Mouse (Mus musculus) induced T-regulatory cell, adult 2 months (primary cell): ENCODE measurements around the gene Cep95.
A peak's percentile ranks its signal among the peaks of the same experiment; 100 is the strongest.

Source experiments
- DNase-seq: peaks from one replicate; pipeline ENCODE4 v3.0.0-alpha.2; 2012; ENCODE audit warnings: low read depth

The Cep95 gene

DNA sequence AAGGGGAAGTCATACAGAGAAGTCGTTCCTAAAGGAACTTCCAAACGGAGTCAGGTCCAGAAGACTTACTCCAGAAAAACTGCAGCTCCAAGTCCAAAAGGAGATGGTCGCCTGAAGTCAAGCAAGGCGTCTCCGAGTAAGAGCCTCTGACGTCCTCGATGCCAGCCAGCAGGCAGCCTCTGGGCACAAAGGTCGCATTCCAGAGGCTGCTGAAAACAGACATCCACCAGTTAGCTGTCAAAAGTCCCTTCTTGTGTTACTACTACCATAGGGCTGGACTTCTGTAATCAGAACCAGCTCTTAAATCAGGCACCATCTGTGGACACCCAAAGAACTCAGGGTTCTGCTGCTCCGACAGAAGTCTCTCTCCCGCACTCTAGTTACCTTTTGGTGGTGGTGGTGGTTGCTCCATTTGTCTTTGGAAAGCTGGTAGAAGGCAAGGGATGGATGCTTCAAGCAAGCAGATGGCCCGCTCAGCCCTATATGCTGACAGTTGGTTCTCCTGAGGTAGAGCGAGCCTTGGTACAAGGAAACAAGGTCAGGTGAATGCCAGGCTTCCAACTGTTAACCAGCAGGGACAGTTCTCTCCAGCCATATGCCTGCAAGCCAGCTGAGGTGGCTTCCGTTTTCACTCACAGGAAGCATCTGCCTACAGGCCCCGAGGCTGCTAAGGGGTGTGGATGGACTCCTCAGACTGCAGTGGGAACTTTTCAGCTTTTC is 25.7 kb downstream of the Cep95 start:
- no peak for DNase-seq

DNA sequence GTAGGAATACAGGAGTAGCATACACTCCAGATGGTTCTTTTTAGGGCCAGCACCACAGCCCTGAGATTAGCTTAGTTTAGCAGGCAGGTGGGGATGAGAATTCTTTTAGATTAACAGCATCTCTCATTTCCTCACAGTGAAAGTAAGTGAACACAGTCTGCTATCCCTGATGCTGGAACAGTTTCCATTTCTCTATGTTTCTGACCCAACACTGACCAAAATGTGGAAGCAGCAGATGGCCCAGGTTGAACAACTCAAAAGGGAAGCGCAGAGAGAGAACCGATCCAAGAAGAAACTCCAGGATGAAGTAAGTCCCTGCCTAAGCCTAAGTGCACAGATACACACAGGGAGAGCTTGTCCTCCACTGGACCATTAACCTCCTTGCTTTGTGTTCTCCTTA is 26.3 kb downstream of the Cep95 start:
- no peak for DNase-seq

DNA sequence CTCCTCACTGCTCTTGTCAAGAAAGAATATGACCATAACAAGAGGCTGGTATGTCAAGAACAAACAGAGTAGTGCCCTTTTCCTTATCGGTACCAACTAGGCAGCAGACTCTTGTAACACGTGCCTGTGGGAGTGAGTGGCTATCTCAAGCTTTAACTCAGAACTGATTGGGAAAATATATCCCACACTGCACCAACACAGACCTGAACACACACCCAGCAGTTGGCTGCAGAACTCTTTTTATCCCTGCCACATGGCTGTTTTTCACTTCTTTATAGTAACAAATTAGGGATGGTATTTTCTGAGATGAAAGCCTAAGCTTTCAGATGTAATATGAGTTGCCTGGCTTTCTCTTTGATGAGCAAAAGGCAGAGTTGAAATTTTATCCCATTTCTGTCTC is 26.7 kb downstream of the Cep95 start:
- DNase-seq: no peak

DNA sequence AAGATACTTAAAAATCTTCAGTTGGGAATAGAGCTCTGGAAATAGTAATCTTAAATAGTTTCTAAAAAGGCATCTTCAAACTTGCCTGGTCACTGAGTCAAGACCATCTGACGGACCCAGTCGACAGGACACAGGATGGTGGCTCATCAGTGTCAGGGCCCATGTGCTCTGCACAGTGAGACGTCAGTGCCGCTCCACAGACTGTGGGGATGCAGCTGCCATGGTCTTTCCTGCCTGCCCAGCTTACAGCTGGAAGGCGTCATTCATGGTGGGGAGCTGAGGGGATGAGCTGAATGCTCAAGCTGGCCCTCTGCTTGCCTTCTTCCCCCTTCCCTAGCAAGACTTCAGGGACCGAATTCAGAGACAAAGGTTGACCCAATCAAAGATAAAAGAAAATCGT is 27.3 kb downstream of the Cep95 start:
- no peak for DNase-seq

DNA sequence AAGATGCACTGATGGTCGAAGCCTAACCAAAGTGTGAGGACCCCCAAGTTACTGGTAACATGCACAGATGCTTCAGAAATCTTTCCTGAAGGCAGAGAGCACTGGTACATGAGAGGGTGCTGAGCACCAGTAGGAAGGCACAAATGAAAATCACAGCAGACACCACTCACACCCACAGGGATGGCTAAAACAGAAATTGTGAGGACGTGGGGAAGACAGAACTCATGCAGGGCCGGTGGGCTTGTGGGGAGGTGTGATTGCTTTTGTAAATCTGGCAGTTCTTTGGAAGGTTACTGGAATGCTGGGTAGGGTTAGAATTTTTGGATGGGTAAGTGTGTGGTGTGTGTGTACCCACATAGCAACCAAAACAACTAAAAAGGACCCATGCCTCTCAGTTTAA is 28.1 kb downstream of the Cep95 start:
- DNase-seq: no peak

DNA sequence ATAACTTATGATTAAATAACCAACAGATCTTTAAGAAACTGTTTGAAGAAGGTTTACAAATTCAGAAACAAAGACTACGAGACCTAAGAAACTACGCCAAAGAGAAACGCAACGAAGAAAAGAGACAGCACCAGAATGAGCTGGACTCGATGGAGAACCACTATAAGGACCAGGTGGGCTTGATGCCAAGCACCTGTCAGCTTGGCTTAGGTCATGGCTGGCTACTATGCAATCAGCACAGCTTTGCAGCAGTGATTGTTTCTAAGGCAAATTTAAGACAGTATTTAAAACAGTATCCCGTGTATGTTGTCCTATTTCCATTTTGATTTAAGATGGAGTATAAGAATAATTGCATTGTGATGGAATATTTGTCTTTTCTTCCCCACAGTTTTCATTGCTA is 28.8 kb downstream of the Cep95 start:
- DNase-seq: no peak

DNA sequence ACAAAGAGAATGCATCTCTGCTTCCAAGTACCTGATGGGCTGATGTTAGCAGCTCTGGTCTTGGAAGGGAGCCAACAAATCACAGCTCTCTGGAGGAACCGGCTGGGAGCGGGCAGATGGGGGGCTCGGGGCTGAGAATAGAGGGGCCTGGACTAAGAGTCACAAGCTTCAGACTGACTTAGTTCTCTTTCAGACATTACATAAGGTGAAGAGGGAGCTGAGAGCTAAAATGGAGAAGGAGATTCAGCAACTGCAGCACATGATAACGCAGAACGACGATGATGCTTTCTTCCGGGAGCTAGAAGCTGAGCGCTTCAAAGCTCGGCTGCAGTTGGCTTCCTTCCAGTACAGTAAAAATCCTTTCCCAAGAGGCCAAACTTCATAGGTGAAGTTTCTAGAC is 29.3 kb downstream of the Cep95 start:
- DNase-seq: no peak

DNA sequence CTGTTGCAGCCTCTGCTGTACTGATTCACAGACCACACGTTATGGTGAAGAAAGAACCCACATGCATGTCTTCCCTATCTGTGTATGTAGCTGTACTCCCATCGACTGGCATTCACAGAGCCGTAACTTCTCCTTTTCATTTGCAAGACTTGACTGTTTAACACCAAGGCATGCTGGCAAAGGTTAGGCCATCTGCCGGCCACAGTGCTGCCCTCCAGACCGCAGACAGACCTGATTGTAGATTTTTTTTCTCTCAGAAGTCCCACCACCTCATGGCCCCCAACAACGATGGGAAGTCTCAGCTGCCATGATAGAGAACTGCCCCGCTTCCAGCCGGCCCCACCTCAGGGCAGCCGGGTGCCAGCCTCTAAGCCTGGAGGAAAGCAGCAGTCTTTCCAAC is 30.5 kb downstream of the Cep95 start:
- DNase-seq: no peak

DNA sequence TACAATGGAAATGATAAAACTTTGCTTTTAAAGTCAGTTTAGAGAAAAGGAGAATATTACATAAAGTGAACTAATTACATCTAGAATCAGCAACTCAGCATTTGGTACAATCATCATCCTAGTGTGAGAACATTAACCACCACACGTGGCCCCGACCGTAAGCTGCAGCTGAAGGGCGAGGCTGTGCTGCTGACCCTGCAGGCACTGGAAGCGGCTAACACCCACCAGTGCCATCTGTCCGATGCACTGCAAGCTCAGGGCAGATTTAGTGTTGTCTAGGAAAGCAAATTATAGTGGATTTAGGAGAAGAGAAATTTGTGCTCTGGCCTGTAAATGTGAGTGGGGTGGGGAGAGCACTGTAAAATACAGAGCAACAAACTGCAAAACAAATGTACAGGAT is 31.2 kb downstream of the Cep95 start:
- no peak for DNase-seq

DNA sequence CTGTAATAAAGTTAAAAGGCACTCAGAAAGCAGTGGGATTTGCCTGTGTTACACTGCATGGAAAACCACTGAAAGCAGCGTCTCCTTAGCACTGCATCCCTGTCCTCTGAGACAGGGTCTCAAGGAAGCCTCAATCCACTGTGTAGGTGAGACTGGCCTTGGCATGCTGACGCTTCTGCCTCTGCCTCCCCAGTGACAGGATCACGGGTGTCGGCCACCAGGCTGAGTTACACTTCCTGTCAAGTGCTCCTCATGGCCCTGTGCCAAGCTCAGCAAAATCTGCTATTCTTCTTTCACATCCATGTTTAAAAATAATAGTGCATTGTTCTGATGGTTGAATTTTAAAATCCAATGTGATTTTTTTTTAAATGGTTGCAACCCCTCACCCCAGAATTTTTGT is 31.9 kb downstream of the Cep95 start:
- DNase-seq: peak; percentile 20

DNA sequence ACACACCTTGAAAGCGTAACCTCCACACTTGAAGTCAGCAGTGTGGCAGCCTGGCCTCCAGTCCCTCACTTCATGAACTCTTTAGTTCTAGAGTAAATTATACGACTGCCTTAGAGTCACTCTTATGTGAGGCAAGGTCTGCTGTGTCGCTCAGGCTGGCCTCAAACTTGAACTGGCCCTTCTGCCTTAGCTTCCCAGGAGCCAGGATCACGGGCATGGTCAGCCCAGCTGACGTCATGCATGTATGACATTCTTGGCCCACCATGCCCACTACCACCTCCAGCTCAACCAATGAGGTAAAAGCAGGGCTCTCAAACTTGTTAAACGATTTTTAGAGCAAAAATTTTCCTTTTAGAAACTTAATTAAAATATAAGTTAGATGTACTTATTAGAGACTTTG is 32.3 kb downstream of the Cep95 start:
- no peak for DNase-seq

DNA sequence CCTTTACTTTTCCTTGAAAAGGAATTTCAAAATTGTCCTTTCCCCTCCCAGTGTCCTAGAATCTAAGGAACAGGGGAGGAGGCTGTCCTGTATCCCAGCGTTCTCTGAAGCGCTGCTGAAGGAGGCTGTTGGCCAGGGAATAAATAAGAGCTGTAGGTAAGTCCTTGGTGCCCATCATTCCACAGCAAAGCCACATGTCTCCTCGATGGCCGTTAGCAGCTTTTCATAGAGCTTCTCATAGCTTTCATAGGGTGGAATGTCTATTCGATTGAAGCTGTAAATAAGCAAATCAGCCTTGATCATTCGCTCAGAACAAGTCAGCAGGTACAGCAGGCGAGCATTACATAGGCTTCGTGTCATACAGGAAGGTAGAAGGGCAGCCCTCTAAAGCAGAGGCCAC is 33.4 kb downstream of the Cep95 start:
- no peak for DNase-seq

DNA sequence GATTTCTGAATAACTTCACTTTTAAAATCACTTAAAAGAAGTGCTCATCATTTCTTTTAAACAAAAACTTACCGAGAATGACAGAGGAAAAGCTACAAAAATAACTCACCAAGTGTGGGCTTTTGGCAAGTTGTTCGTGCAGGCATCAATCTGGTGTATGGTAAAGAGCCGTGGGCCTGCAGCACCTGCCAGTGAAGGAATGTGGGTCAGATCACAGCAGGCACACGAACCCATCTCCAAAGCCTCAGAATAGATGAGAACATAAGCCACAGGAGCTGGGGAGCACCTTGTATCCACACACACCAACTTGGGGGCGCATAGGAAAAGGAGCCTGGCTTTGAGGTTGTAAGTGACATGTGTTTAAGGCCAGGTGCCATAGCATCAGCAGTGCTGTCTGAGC is 33.9 kb downstream of the Cep95 start:
- DNase-seq: no peak

DNA sequence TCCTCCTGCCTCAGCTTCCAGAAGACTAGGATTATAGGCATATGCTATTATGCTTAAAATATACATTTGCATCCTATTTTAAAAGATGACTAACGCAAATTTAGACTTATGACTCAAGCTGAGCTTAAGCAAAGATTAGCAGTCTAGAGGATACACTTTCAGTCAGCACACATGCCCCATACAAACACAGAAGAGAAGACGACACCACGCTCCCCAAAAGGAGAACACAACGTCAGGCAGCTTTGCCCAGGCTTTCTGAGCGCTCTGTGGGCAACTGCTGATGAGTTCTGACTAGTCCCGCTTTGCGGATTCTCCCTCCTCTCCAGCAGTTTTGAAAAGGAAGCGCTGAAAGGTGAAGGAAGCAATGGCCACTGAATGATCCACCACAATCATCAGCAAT is 34.7 kb downstream of the Cep95 start:
- no peak for DNase-seq

DNA sequence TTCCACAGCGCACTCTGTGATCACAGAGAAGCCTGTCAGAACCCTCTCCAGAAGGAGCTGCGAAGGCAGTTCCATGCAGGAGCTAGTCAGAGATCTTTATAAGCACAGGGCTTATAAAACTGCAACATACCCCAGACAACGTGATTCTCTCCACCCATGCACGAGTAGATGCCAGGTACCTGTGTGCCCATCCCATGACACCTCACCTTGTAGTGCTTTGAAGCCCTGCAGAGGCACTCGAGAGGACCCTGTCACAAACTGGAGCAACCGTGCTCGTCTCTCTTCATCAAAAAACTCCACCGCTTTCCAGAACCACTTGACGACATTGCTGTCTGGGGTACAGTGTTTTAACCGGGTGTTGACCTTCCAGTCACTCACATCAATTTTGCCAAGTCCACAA is 35.4 kb downstream of the Cep95 start:
- no peak for DNase-seq

DNA sequence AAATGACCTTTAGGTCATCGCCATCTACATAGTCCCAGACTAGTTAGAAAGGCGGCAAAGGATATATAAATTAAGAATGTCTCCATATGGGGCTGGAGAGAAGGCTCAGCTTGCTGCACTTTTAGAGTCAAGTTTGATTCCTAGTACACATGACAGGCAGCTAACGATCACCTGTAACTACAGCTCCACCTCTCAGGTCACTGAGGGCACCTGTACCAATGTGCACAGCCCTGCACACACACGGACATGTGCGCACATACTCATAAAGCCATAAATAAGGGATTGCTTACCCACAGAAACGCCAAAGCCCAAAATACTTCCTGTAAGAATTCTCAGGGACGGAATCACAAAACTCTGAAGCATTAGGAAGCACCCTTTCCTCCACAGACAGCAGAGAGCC is 39.0 kb downstream of the Cep95 start:
- DNase-seq: no peak

DNA sequence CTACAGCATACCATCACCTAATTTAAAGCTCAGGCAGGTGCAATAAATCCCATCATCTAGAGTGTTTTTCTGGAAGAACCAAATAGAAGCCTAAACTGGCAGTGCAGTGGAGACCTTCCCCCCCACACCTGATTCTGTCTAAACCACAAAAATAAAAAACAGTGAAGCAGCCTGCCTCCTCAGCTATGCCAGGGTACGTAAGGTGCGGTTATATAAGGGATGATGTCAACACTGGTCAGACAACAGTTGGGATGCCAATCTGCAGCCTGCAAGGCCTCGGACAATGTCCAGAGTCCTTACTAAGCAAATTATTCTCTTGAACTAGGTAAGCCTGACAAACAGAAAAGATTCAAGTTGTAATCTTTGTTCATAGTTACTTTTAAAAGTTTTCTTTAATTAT is 53.0 kb downstream of the Cep95 start:
- DNase-seq: no peak

DNA sequence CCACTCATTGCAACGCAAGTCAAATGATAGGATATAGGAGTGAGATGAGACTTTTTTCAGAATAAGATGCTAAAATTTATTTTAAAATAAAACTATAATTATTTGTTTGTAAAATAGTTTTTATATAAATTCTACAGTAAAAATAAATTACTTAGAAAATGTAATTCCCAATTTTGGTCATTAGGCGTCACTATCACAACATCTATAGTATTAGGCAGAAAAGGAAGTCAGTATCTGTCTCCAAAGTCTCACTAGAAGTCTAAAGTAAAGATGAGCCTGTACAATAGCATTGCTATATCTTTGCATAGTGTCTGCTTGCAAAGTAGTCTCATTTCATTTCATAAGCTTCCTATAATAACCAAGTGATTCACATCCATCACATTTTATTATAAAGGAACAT is 62.4 kb downstream of the Cep95 start:
- peak; percentile 74 for DNase-seq
